8 mouse cellular contexts compared by ENCODE assay signal in genomic region chr1:39902704-39903151, GRCm38 (mm10). TPM values are rescaled to one million over a fixed set of nuclear protein-coding genes. Genes with fewer than 3 reads are reported as not detected.
DNase-seq lines count a peak whose midpoint lies in the region; ATAC-seq and TF ChIP-seq lines count a peak whose summit lies in the region.

No protein-coding gene starts in this region.

- in situ Hi-C loops in CH12.LX (cut with MboI; ENCODE audit: low pct_ligation_motif_present, low pct_unique_long_range_greater_than_20kb, low sequenced_read_pairs): no loop called here

- no peak for TF ChIP-seq CTCF in CH12.LX (conservative IDR thresholded peaks at IDR 0.05 in 1 of 2, IDR thresholded peaks at IDR 0.05 in 1 of 2; ENCODE audit: low read depth in 2 of 2, low read length in 2 of 2)
- TF ChIP-seq CTCF in lung, postnatal 0 days (IDR thresholded peaks at IDR 0.05): no peak

- H3K36me3 ChIP-seq in CH12.LX (replicated peaks in 1 of 2; ENCODE audit: control insufficient read depth in 1 of 2, insufficient read depth in 1 of 2, low read length in 1 of 2): peaks cover 0 to 25% of the 10 kb centered on the region in 2 experiments
- H3K36me3 ChIP-seq in intestine, embryonic 14.5 days (ENCODE audit: control insufficient read depth, insufficient read depth, low read length): peaks cover 19% of the 10 kb centered on the region
- no peaks in the 10 kb centered on the region for H3K36me3 ChIP-seq in lung, postnatal 0 days (ENCODE audit: insufficient read depth, low read length)

- WGBS in intestine, embryonic 14.5 days: 2% methylated on average over 3 of the region's 3 CpGs
- 2% methylated on average over 3 of the region's 3 CpGs for WGBS in lung, postnatal 0 days

- peak overlapping the region; percentile 70; the same call in 1 of the 2 replicates for H3K4me2 ChIP-seq in CH12.LX (ENCODE audit: insufficient read depth, low read depth, poor library complexity, severe bottlenecking)
- peak overlapping the region; percentile 71 for H3K4me2 ChIP-seq in intestine, embryonic 14.5 days (ENCODE audit: low read length)
- peak overlapping the region; percentile 84 for H3K4me2 ChIP-seq in lung, postnatal 0 days (replicated peaks; ENCODE audit: low read depth, low read length)

- dilution Hi-C loops in CH12.LX (cut with MboI; ENCODE audit: extremely low pct_ligation_motif_present, extremely low pct_unique_long_range_greater_than_20kb, low sequenced_read_pairs): no loop called here

- no peaks in the 10 kb centered on the region for H3K9me3 ChIP-seq in CH12.LX (replicated peaks; ENCODE audit: low read length)
- H3K9me3 ChIP-seq in intestine, embryonic 14.5 days (ENCODE audit: control insufficient read depth, low read length): no peaks in the 10 kb centered on the region
- no peaks in the 10 kb centered on the region for H3K9me3 ChIP-seq in lung, postnatal 0 days (ENCODE audit: low read length)

- no peaks in the 10 kb centered on the region for H3K27me3 ChIP-seq in CH12.LX (replicated peaks)
- H3K27me3 ChIP-seq in intestine, embryonic 14.5 days (replicated peaks; ENCODE audit: control insufficient read depth, insufficient read depth, low read length): no peaks in the 10 kb centered on the region
- no peaks in the 10 kb centered on the region for H3K27me3 ChIP-seq in lung, postnatal 0 days (replicated peaks; ENCODE audit: insufficient read depth, low read length)

- H3K4me3 ChIP-seq in CH12.LX (replicated peaks in 1 of 3; ENCODE audit: low read depth in 2 of 3, low read length in 2 of 3, poor library complexity in 1 of 3): no peak overlapping the region
- peak overlapping the region; percentile 84 for H3K4me3 ChIP-seq in intestine, embryonic 14.5 days (ENCODE audit: low read depth, low read length)
- peak overlapping the region; percentile 95 for H3K4me3 ChIP-seq in lung, postnatal 0 days (ENCODE audit: low read depth, low read length)

- peak; percentile 27; the same call in 1 of the 2 replicates for ATAC-seq in common myeloid progenitor, adult 5-6 weeks (replicated peaks; ENCODE audit: low read depth, poor library complexity, severe bottlenecking)
- no peak for ATAC-seq in intestine, embryonic 14.5 days (replicated peaks; ENCODE audit: low FRiP score, low TSS enrichment, low read depth)
- ATAC-seq in lung, postnatal 0 days: no peak
- no peak for ATAC-seq in activated CD4-positive, CD25-positive, alpha-beta regulatory T cell, adult 4 months

- TF ChIP-seq POLR2A in CH12.LX (IDR thresholded peaks at IDR 0.05; ENCODE audit: low read depth, low read length): no peak

- H3K27ac ChIP-seq in CH12.LX (ENCODE audit: insufficient read depth, low read depth): no peak overlapping the region
- H3K27ac ChIP-seq in intestine, embryonic 14.5 days (ENCODE audit: low read depth): peak overlapping the region; percentile 95; the same call in 1 of the 2 replicates
- peak overlapping the region; percentile 98 for H3K27ac ChIP-seq in lung, postnatal 0 days (ENCODE audit: low read length)

- no peak for TF ChIP-seq EP300 in CH12.LX (IDR thresholded peaks at IDR 0.05; ENCODE audit: low read length)
- no peak for TF ChIP-seq EP300 in lung, postnatal 0 days (IDR thresholded peaks at IDR 0.05)

- H3K79me2 ChIP-seq in CH12.LX (replicated peaks; ENCODE audit: control insufficient read depth, extremely low read depth, insufficient read depth, poor library complexity, severe bottlenecking): peaks cover 10% of the 10 kb centered on the region

- peaks cover 16 to 48% of the 10 kb centered on the region in 2 experiments for H3K4me1 ChIP-seq in CH12.LX (ENCODE audit: control insufficient read depth in 1 of 2, insufficient read depth in 2 of 2)
- peaks cover 43% of the 10 kb centered on the region for H3K4me1 ChIP-seq in intestine, embryonic 14.5 days (replicated peaks; ENCODE audit: control insufficient read depth, insufficient read depth, low read length)
- peaks cover 23% of the 10 kb centered on the region; the same call in 1 of the 2 replicates for H3K4me1 ChIP-seq in lung, postnatal 0 days (ENCODE audit: insufficient read depth, low read depth, low read length)

- DNase-seq in 416B (ENCODE audit: low read depth) (peak; percentile 65), CH12.LX (ENCODE audit: extremely low read depth) (no peak)
- peak; percentile 70 for DNase-seq in gastrocnemius, postnatal 25 days
- no peak for DNase-seq in intestine, embryonic 14.5 days (ENCODE audit: low spot score)
- peak; percentile 75 for DNase-seq in lung, postnatal 0 days (ENCODE audit: low spot score)
- DNase-seq in skeletal muscle tissue, adult 2 months (ENCODE audit: low read depth, low spot score): peak; percentile 68

- H3K9ac ChIP-seq in CH12.LX (ENCODE audit: insufficient read depth, low read depth): 0 out of 2 replicates have a peak overlapping the region, but pooled peaks have one; percentile 78
- peak overlapping the region; percentile 99 for H3K9ac ChIP-seq in intestine, embryonic 14.5 days (ENCODE audit: low read length)
- H3K9ac ChIP-seq in lung, postnatal 0 days (replicated peaks; ENCODE audit: low read depth): peak overlapping the region; percentile 96

- TF ChIP-seq RAD21 in CH12.LX (IDR thresholded peaks at IDR 0.05; ENCODE audit: low read depth, low read length): no peak

TF ChIP-seq in CH12.LX, 34 proteins besides CTCF, POLR2A, EP300 and RAD21:
- TF ChIP-seq JUN (IDR thresholded peaks at IDR 0.05; ENCODE audit: insufficient read depth, low read depth, low read length) (no peak), MEF2A (IDR thresholded peaks at IDR 0.05; ENCODE audit: borderline replicate concordance, low read depth, low read length) (no peak), POLR2AphosphoS2 (IDR thresholded peaks at IDR 0.05; ENCODE audit: low read depth, low read length) (no peak), TBP (conservative IDR thresholded peaks at IDR 0.05; ENCODE audit: low read depth, low read length) (no peak)
TF ChIP-seq in CH12.LX: peak in this region for 0.

RNA-seq across cellular contexts. Expression of gene Map4k4, which starts 2.0 kb away (rescaled TPM):
- 33.3 and 41.0 TPM in 2 replicates for total RNA-seq in CH12.LX (2012; rRNA removed)
- total RNA-seq in CH12.LX (2014; rRNA removed): 20.3 and 21.8 TPM in 2 replicates
- polyA plus RNA-seq in CH12.LX (2012; ENCODE audit: insufficient read length, low read depth): 46.3 and 47.0 TPM in 2 replicates
- 118 and 130 TPM in 2 replicates for total RNA-seq in common myeloid progenitor, adult 5-6 weeks (2017)
- total RNA-seq in gastrocnemius, postnatal 25 days (2021): 10 to 100 TPM; 32.6 to 36.0 TPM
- polyA plus RNA-seq in intestine, embryonic 14.5 days (2014; fragmentation: Nextera tagmentation; extraction: Ambion mirVana): 28.3 and 35.4 TPM in 2 replicates
- polyA plus RNA-seq in lung, postnatal 0 days (2015; fragmentation: Nextera tagmentation; extraction: Ambion mirVana): 21.2 and 21.5 TPM in 2 replicates
- 10 to 100 TPM; 23.8 to 33.8 TPM for polyA plus RNA-seq in activated CD4-positive, CD25-positive, alpha-beta regulatory T cell, adult 4 months (2017; shearing (Covaris generic))

Comparison
In these comparisons a context has a peak if more than half of its experiments do, and no peak if none do; other contexts are left out.
1. DNase-seq: peak in 416B (single experiment), gastrocnemius, postnatal 25 days (single experiment), lung, postnatal 0 days (single experiment) and skeletal muscle tissue, adult 2 months (single experiment); none in CH12.LX (single experiment) and intestine, embryonic 14.5 days (single experiment).
2. H3K4me3 ChIP-seq: peak in intestine, embryonic 14.5 days (single experiment) and lung, postnatal 0 days (single experiment); none in CH12.LX (0 of 3).
3. Peak in every context shown above with its lines, with median percentiles within 50 percentile points of each other: H3K4me2 ChIP-seq and H3K9ac ChIP-seq.